Mouse (Mus musculus) embryonic facial prominence, embryonic 14.5 days (tissue): ENCODE results near the gene Dpagt1. TPM values are rescaled to one million over a fixed set of nuclear protein-coding genes. Genes with fewer than 3 reads are reported as not detected.
"Not testable (repeated sequence)": the region's sequence is repeated elsewhere in the genome, so short reads cannot be mapped to it uniquely, and the experiment has no call there.

Source experiments
- ATAC-seq: fragments of 200-750 bp; cut with Nextera tagmentation; 2 replicates; pipeline ENCODE4 v1.8.0; 2017; ENCODE audit warnings: low read depth, moderate number of reproducible peaks, moderate TSS enrichment
- DNase-seq: peaks from one replicate; pipeline ENCODE4 v3.0.0-alpha.2; 2015; ENCODE audit warnings: low spot score
- H3K27ac ChIP-seq: fragments of 300-500 bp; sonication (generic); replicated peaks from 2 replicates; pipeline ENCODE4 v1.5.1; 2014; ENCODE audit warnings: low read depth, mild to moderate bottlenecking, low read length, moderate library complexity
- H3K27me3 ChIP-seq: fragments of 300-500 bp; sonication (generic); replicated peaks from 2 replicates; pipeline ENCODE4 v1.6.1; 2014; ENCODE audit warnings: low read length; ENCODE audit not compliant: control insufficient read depth, insufficient read depth
- H3K36me3 ChIP-seq: fragments of 300-500 bp; sonication (generic); 2 replicates; pipeline ENCODE4 v1.6.1; 2014; ENCODE audit warnings: low read length, mixed read lengths; ENCODE audit not compliant: control insufficient read depth, insufficient read depth
- H3K4me1 ChIP-seq: fragments of 300-500 bp; sonication (generic); 2 replicates; pipeline ENCODE4 v1.6.1; 2014; ENCODE audit warnings: antibody characterized with exemption, low read length; ENCODE audit not compliant: control insufficient read depth, insufficient read depth
- H3K4me2 ChIP-seq: fragments of 300-500 bp; sonication (generic); 2 replicates; pipeline ENCODE4 v1.6.1; 2014; ENCODE audit warnings: low read depth, mild to moderate bottlenecking, low read length, moderate library complexity, mixed read lengths
- H3K4me3 ChIP-seq: fragments of 300-500 bp; sonication (generic); 2 replicates; pipeline ENCODE4 v1.5.1; 2014; ENCODE audit warnings: low read depth, mild to moderate bottlenecking, low read length
- H3K9ac ChIP-seq: fragments of 300-500 bp; sonication (generic); 2 replicates; pipeline ENCODE4 v1.6.1; 2014; ENCODE audit warnings: low read depth, mild to moderate bottlenecking, low read length, moderate library complexity, mixed read lengths
- H3K9me3 ChIP-seq: fragments of 300-500 bp; sonication (generic); 2 replicates; pipeline ENCODE4 v1.6.1; 2016; ENCODE audit warnings: low read length; ENCODE audit not compliant: control insufficient read depth
- WGBS: fragments of 180-500 bp; shearing (Covaris S2); extraction: QIAGEN DNeasy Blood & Tissue Kit; methylation state at CpG from one replicate; pipeline ENCODE4 v1.1.7; 2014; 5-methylcytosine and 5-hydroxymethylcytosine counted together
- microRNA-seq: library from miRNA; unstranded; fragments of <30 nt; microRNA quantifications from one replicate; pipeline ENCODE4, GENCODE M21; 2016; ENCODE audit warnings: borderline number of aligned reads
- polyA plus RNA-seq: library from polyadenylated mRNA; unstranded; fragments of >200 nt; fragmentation: Nextera tagmentation; extraction: Ambion mirVana; gene quantifications from 2 replicates; pipeline ENCODE4 v1.2.1, GENCODE M21; 2014

Dpagt1 gene
- polyA plus RNA-seq, 1 experiment from 2014 or later: 34.3 TPM

DNA sequence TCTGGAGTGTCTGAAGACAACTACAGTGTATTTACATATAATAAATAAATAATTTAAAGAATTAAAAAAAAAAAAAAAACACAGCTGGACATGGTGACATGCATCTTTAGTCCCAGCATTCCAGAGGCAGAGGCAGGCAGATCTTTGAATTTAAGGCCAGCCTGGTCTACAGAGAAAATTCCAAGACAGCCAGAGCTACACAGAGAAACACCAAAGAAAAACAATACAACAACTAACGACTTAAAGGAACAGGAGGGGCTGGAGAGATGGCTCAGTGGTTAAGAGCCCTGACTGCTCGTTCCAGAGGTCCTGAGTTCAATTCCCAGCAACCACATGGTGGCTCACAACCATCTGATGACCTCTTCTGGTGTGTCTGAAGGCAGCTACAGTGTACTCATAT lies 51.5 kb downstream of the Dpagt1 start:
- Histone ChIP-seq H3K36me3 (peaks cover 18% of the 10 kb centered on the region), H3K4me1 (peaks cover 13% of the 10 kb centered on the region)
- not testable (repeated sequence) for H3K4me2 ChIP-seq, H3K27me3 ChIP-seq, H3K27ac ChIP-seq, DNase-seq, H3K4me3 ChIP-seq, H3K9ac ChIP-seq, H3K9me3 ChIP-seq, ATAC-seq
- WGBS: 85% methylated on average over 2 of the region's 2 CpGs

DNA sequence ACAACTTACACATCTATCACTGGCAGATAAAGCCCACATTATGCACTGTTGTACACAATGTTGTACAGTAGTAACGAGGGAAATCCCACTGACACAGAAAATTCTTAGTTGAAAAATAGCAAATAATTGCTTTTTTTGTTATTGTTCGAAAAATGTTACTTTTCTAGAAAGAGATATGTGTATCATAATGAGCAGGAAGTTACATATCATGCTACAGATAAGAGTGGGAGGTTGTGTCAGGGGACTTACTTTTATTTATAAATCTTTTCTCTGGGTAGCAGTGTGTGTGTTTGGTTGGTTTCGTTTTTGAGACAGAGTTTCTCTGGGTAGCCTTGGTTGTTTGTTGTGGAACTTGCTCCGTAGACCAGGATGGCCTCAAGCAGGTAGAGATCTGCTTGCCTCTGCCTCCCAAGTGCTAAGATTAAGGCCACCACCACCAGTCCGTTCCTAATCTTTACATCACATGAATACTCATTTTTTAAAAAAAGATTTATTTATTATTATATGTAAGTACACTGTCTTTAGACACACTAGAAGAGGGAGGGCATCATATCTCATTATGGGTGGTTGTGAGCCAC lies 52.4 kb downstream of the Dpagt1 start:
- no peak overlapping the region; the same call in 1 of the 2 replicates for H3K27ac ChIP-seq
- DNase-seq (no peak), ATAC-seq (no peak)
- H3K4me3 ChIP-seq: peak overlapping the region; percentile 95
- H3K9me3 ChIP-seq: no peaks in the 10 kb centered on the region
- H3K36me3 ChIP-seq: peaks cover 28% of the 10 kb centered on the region
- peak overlapping the region; percentile 97 for H3K9ac ChIP-seq
- H3K4me2 ChIP-seq: peak overlapping the region; percentile 66
- 92% methylated on average over 5 of the region's 5 CpGs for WGBS
- H3K27me3 ChIP-seq: no peaks in the 10 kb centered on the region
- H3K4me1 ChIP-seq: peaks cover 13% of the 10 kb centered on the region

DNA sequence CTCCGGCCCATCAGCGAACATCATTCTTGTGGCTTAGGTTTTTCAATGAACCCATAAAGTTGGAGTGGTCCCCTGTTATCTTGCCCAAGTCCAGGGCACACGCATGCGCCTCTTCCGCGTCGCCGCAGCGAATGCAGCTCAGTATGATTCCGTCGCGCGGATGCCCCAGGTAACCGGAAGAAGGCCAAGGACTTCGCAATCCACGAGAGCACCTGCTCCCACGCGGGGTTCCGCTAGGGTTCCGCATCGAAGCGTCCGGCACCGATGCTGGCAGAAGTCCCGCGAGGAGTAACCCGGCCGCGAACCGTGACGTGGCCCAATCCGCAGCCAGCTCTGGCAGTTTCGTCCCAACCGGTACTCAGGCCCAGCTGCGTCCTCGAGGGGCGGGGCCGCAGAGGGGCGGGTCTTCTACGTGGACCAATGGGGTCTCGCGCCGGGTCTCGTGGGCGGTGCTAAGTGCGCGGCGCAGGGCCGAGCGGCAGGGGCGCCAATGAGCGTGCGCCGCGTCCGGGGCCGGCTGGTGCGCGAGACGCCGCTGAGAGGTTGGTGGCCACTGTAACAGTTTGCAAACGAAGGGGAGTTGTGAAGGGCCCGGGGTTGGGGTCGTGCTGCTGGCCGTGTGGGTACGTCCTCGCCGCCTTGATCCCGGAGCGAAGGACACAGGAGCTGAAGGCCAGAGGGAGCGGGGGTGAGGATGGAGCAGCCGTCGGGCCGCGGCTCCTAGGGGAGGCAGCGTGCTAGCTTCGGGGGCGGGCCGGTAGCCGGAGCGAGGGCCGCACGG lies 53.4 kb downstream of the Dpagt1 start, which contains the start of gene Hyou1:
Hyou1 (plus strand) TSS at position 437 of the 781 bp plus-strand sequence.
- Histone ChIP-seq H3K9me3 (no peaks in the 10 kb centered on the region), H3K4me1 (peaks cover 13% of the 10 kb centered on the region), H3K4me2 (peak within 1 kb of the TSS; percentile 96), H3K9ac (peak within 1 kb of the TSS; percentile 97), H3K27me3 (no peaks in the 10 kb centered on the region), H3K27ac (peak within 1 kb of the TSS; percentile 88), H3K4me3 (peak within 1 kb of the TSS; percentile 95), H3K36me3 (peaks cover 38% of the 10 kb centered on the region)
- under 1% methylated on average over 69 of the region's 83 CpGs for WGBS
- ATAC-seq (peak; percentile 98), DNase-seq (peak; percentile 98)

DNA sequence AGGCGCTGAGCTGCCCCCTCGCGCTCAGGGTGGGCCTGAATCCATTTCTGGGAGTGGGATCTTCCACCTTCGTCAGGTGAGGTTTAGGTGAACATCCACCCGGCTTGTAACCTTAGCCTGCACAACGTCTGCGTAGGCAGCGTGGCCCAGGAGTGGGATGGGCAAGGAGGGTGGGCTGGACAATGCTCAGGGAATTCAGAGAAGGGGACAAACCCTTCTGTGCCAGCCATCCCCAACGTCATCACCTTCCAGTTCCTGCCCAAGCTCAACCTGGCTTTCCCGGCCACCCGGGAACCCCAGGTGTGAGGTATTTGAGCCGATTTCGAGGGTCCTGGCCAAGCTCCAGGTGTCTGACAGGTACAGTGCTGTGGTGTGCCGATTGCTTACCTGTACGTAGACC lies 54.0 kb downstream of the Dpagt1 start:
- Histone ChIP-seq H3K36me3 (peaks cover 44% of the 10 kb centered on the region), H3K4me2 (peak overlapping the region; percentile 96), H3K9ac (peak overlapping the region; percentile 97), H3K27me3 (no peaks in the 10 kb centered on the region), H3K4me1 (peaks cover 13% of the 10 kb centered on the region), H3K9me3 (no peaks in the 10 kb centered on the region), H3K27ac (peak overlapping the region; percentile 88), H3K4me3 (peak overlapping the region; percentile 95)
- WGBS: 11% methylated on average over 12 of the region's 15 CpGs
- DNase-seq: peak; percentile 16
- no peak for ATAC-seq

Small RNAs within 50 kb of the gene (microRNA-seq; reads per million reads assigned to microRNA genes)
- gene Gm44335: not detected

Other genes starting within 250 kb of the Dpagt1 start
- not detected in 2 replicates for gene Mfrp, start 224.3 kb upstream of the Dpagt1 start, polyA plus RNA-seq
- 4.8 and 5.2 TPM in 2 replicates for gene C1qtnf5, start 218.8 kb upstream of the Dpagt1 start, polyA plus RNA-seq
- 0.22 and 0.35 TPM in 2 replicates for gene Gm49380, start 212.5 kb upstream of the Dpagt1 start, polyA plus RNA-seq
- gene Rnf26, start 212.5 kb upstream of the Dpagt1 start, polyA plus RNA-seq: 61.4 and 73.4 TPM in 2 replicates
- gene Mcam, start 191.6 kb upstream of the Dpagt1 start, polyA plus RNA-seq: 47.0 and 47.5 TPM in 2 replicates
- 15.3 and 17.1 TPM in 2 replicates for gene Cbl, start 92.0 kb upstream of the Dpagt1 start, polyA plus RNA-seq
- 0.96 and 10.0 TPM in 2 replicates for gene Ccdc153, start 85.3 kb upstream of the Dpagt1 start, polyA plus RNA-seq
- gene Pdzd3, start 74.5 kb upstream of the Dpagt1 start, polyA plus RNA-seq: 0.12 and 0.15 TPM in 2 replicates
- 9.7 and 13.2 TPM in 2 replicates for gene Nlrx1, start 57.4 kb upstream of the Dpagt1 start, polyA plus RNA-seq
- gene Abcg4, start 37.4 kb upstream of the Dpagt1 start, polyA plus RNA-seq: 4.5 and 5.1 TPM in 2 replicates
- 15.6 and 18.7 TPM in 2 replicates for gene Hinfp, start 20.3 kb upstream of the Dpagt1 start, polyA plus RNA-seq
- gene C2cd2l, start 5.7 kb upstream of the Dpagt1 start, polyA plus RNA-seq: 7.3 and 9.5 TPM in 2 replicates
- 202 and 227 TPM in 2 replicates for gene H2afx, start 8.7 kb downstream of the Dpagt1 start, polyA plus RNA-seq
- gene Hmbs, start 18.2 kb downstream of the Dpagt1 start, polyA plus RNA-seq: 98.5 and 99.9 TPM in 2 replicates
- 24.5 and 25.8 TPM in 2 replicates for gene Vps11, start 35.7 kb downstream of the Dpagt1 start, polyA plus RNA-seq
- gene Hyou1, start 53.5 kb downstream of the Dpagt1 start, polyA plus RNA-seq: 29.6 and 30.0 TPM in 2 replicates
- 19.0 and 20.1 TPM in 2 replicates for gene Slc37a4, start 70.8 kb downstream of the Dpagt1 start, polyA plus RNA-seq
- 2,445 and 2,627 TPM in 2 replicates for gene Rps25, start 81.1 kb downstream of the Dpagt1 start, polyA plus RNA-seq
- 130 and 133 TPM in 2 replicates for gene Trappc4, start 81.6 kb downstream of the Dpagt1 start, polyA plus RNA-seq
- 19.4 and 23.6 TPM in 2 replicates for gene Ccdc84, start 92.5 kb downstream of the Dpagt1 start, polyA plus RNA-seq
- gene Foxr1, start 115.1 kb downstream of the Dpagt1 start, polyA plus RNA-seq: not detected in 2 replicates
- gene Upk2, start 129.0 kb downstream of the Dpagt1 start, polyA plus RNA-seq: 1.7 and 2.3 TPM in 2 replicates
- 16.9 and 18.7 TPM in 2 replicates for gene Bcl9l, start 156.8 kb downstream of the Dpagt1 start, polyA plus RNA-seq
- 0.13 and 0.35 TPM in 2 replicates for gene Cxcr5, start 235.9 kb downstream of the Dpagt1 start, polyA plus RNA-seq